Mouse (Mus musculus): ENCODE data around the gene Nqo1. TPM values are rescaled to one million over a fixed set of nuclear protein-coding genes. Genes with fewer than 3 reads are reported as not detected.

The Nqo1 gene
- polyA plus RNA-seq, 1 experiment = 1.6 TPM

DNA sequence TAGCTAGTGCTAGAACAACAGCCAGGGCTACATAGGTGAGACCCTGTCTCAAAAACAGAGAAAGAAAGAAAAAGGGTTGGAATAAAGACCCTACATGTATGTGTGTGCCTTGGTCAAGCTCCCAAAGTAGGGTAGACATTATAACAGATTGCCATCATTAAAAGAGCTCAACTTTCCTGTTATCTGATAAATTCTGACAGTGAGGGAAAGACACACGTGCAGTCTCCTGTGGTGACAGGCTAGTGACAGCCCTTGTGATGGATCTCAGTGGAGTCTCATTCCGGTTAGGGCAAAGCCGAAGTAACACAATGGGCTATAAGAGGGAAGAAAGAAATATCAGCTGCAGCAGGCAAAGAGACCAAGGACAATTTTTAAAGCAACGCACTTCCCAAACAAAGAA, 1.1 kb upstream of the Nqo1 start:
- no peak for TF ChIP-seq POLR2A (IDR thresholded peaks at IDR 0.05; ENCODE audit: control insufficient read depth, low read depth, low read length)
- TF ChIP-seq CTCF (IDR thresholded peaks at IDR 0.05; ENCODE audit: control insufficient read depth, insufficient read depth, insufficient replicate concordance, low read depth, low read length) = no peak
- H3K27me3 ChIP-seq (ENCODE audit: control insufficient read depth, insufficient read depth, low read length) = no peaks in the 10 kb centered on the region
- no peak overlapping the region for H3K4me3 ChIP-seq (ENCODE audit: control insufficient read depth, low read depth, low read length)
- no peak overlapping the region for H3K27ac ChIP-seq (ENCODE audit: control insufficient read depth, insufficient read depth, low read depth, low read length)
- no peaks in the 10 kb centered on the region; the same call in 1 of the 2 replicates for H3K36me3 ChIP-seq (ENCODE audit: control insufficient read depth, insufficient read depth, low read length)
- peaks cover 11% of the 10 kb centered on the region for H3K4me1 ChIP-seq (ENCODE audit: control insufficient read depth, insufficient read depth, low read length)

DNA sequence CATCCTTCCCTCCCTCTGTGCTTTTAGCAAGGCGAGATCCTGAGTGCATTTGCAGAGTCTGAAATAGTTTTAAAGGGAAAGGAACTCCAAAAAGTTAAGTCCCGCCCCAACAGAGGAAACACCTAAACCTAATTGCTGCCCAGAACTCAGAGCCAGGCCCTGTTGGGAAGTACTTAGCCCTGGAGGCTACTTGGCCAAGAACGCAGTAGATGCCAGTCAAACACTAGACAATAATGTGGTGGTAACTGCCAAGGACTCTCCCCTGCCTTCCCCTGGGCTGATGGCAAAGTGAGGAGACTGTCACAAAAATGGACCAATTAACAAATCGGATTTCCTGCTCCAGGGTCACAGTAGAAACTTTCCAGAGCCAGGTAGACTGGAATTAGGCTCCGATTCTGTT, 1.1 kb downstream of the Nqo1 start:
- Histone ChIP-seq H3K27ac (ENCODE audit: control insufficient read depth, insufficient read depth, low read depth, low read length) (no peak overlapping the region), H3K36me3 (ENCODE audit: control insufficient read depth, insufficient read depth, low read length) (no peaks in the 10 kb centered on the region), H3K27me3 (ENCODE audit: control insufficient read depth, insufficient read depth, low read length) (no peaks in the 10 kb centered on the region), H3K4me1 (ENCODE audit: control insufficient read depth, insufficient read depth, low read length) (peaks cover 13% of the 10 kb centered on the region), H3K4me3 (ENCODE audit: control insufficient read depth, low read depth, low read length) (no peak overlapping the region)
- TF ChIP-seq CTCF (IDR thresholded peaks at IDR 0.05; ENCODE audit: control insufficient read depth, insufficient read depth, insufficient replicate concordance, low read depth, low read length) = no peak
- no peak for TF ChIP-seq POLR2A (IDR thresholded peaks at IDR 0.05; ENCODE audit: control insufficient read depth, low read depth, low read length)

DNA sequence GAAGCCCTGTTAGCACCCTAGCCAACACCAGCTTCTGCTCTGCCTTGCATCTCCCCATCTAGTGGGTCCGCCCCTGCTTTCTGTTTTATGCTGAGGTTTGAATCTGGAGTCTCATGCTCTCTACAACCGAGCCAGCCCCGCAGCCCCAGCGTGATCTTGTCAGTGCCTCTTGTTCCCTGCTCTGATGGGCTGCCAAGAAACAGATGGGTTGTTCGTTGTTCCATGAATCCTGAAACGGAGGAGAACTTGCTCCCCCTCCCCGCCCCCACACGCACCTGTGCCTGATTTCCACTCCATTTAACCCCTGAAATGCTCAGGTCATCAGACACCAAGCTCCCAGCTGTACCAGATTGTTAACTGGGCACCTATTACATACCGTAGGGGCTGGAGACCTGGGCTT, 3.5 kb downstream of the Nqo1 start:
- no peak for TF ChIP-seq POLR2A (IDR thresholded peaks at IDR 0.05; ENCODE audit: control insufficient read depth, low read depth, low read length)
- TF ChIP-seq CTCF (IDR thresholded peaks at IDR 0.05; ENCODE audit: control insufficient read depth, insufficient read depth, insufficient replicate concordance, low read depth, low read length) = no peak
- no peak overlapping the region for H3K4me3 ChIP-seq (ENCODE audit: control insufficient read depth, low read depth, low read length)
- peaks cover 13% of the 10 kb centered on the region for H3K4me1 ChIP-seq (ENCODE audit: control insufficient read depth, insufficient read depth, low read length)
- no peak overlapping the region for H3K27ac ChIP-seq (ENCODE audit: control insufficient read depth, insufficient read depth, low read depth, low read length)
- H3K27me3 ChIP-seq (ENCODE audit: control insufficient read depth, insufficient read depth, low read length) = no peaks in the 10 kb centered on the region
- H3K36me3 ChIP-seq (ENCODE audit: control insufficient read depth, insufficient read depth, low read length) = no peaks in the 10 kb centered on the region

DNA sequence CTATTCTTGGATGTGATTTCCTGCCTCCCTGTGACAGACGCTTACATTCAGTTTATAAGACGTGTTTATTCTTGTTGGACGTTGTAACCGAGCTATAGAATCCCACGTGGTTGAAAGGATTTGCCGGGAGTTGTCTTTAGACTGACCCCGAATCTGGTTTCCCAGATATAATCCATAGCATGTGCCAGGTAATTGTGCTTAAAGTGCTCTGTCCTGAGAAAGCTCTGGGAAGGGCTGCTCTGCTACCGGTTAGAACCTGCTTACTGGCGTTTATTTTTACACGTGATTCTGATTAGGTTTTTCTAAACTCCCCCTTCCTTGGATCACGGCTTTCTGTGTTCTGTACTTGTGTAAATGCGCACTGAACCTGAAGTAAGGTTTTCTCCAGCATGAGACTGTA, 5.3 kb downstream of the Nqo1 start:
- no peak for TF ChIP-seq POLR2A (IDR thresholded peaks at IDR 0.05; ENCODE audit: control insufficient read depth, low read depth, low read length)
- no peak for TF ChIP-seq CTCF (IDR thresholded peaks at IDR 0.05; ENCODE audit: control insufficient read depth, insufficient read depth, insufficient replicate concordance, low read depth, low read length)
- Histone ChIP-seq H3K36me3 (ENCODE audit: control insufficient read depth, insufficient read depth, low read length) (no peaks in the 10 kb centered on the region), H3K27me3 (ENCODE audit: control insufficient read depth, insufficient read depth, low read length) (no peaks in the 10 kb centered on the region), H3K4me1 (ENCODE audit: control insufficient read depth, insufficient read depth, low read length) (peaks cover 2% of the 10 kb centered on the region; the same call in 1 of the 2 replicates), H3K27ac (ENCODE audit: control insufficient read depth, insufficient read depth, low read depth, low read length) (no peak overlapping the region), H3K4me3 (ENCODE audit: control insufficient read depth, low read depth, low read length) (no peak overlapping the region)

DNA sequence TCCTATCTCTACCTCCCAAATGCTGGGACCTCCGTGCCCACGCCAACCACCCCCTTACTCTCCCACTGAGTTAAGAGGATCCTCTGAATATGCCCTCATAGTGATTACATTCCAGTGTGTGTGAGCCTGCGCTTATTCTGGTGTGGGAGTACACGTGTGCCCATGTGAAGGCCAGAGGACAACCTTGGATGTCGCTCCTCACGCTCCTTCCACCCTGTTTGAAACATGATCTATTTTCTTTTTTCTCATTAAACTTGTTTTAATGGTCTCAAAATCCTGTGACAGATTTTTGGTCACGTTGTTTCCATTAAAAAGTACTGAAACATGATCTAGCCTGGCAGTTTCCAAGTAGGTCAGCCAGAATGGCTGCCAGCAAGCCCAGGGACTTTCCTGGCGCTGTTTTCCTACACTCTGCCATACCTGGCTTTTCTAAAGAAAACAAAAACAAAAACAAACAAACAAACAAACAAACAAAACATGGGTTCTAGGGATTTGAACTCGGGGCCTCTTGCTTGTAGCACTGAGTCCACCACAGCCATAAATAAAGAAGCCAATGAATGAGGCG, 6.8 kb downstream of the Nqo1 start:
- H3K27ac ChIP-seq (ENCODE audit: control insufficient read depth, insufficient read depth, low read depth, low read length) = no peak overlapping the region
- TF ChIP-seq CTCF (IDR thresholded peaks at IDR 0.05; ENCODE audit: control insufficient read depth, insufficient read depth, insufficient replicate concordance, low read depth, low read length) (no peak), POLR2A (IDR thresholded peaks at IDR 0.05; ENCODE audit: control insufficient read depth, low read depth, low read length) (no peak)

DNA sequence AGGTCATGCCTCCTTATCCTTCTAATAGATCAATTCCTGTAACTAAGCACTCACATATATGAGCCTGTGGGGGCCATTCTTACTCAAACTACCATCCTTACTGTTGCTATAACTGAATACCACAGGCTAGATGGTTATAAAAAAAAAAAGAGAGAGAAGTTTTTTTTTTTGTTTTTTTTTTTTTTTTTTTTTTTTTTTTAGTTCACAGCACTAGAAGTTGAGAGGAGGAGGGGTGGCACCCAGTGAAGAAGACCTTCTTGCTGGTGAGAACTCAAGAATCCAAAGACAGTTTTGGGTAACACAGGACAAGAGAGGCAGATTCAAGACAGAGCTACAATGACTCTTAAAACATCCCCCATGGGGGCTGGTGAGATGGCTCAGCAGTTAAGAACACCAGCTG, 7.6 kb downstream of the Nqo1 start:
- Histone ChIP-seq H3K27ac (ENCODE audit: control insufficient read depth, insufficient read depth, low read depth, low read length) (no peak overlapping the region), H3K4me3 (ENCODE audit: control insufficient read depth, low read depth, low read length) (no peak overlapping the region), H3K36me3 (ENCODE audit: control insufficient read depth, insufficient read depth, low read length) (no peaks in the 10 kb centered on the region), H3K27me3 (ENCODE audit: control insufficient read depth, insufficient read depth, low read length) (no peaks in the 10 kb centered on the region), H3K4me1 (ENCODE audit: control insufficient read depth, insufficient read depth, low read length) (peaks cover 2% of the 10 kb centered on the region; the same call in 1 of the 2 replicates)
- TF ChIP-seq POLR2A (IDR thresholded peaks at IDR 0.05; ENCODE audit: control insufficient read depth, low read depth, low read length) = no peak
- no peak for TF ChIP-seq CTCF (IDR thresholded peaks at IDR 0.05; ENCODE audit: control insufficient read depth, insufficient read depth, insufficient replicate concordance, low read depth, low read length)

More for the DNA sequence above, 6.8 kb downstream of the Nqo1 start:
- Histone ChIP-seq H3K27me3 (ENCODE audit: control insufficient read depth, insufficient read depth, low read length) (no peaks in the 10 kb centered on the region), H3K36me3 (ENCODE audit: control insufficient read depth, insufficient read depth, low read length) (no peaks in the 10 kb centered on the region), H3K4me1 (ENCODE audit: control insufficient read depth, insufficient read depth, low read length) (peaks cover 2% of the 10 kb centered on the region; the same call in 1 of the 2 replicates), H3K4me3 (ENCODE audit: control insufficient read depth, low read depth, low read length) (no peak overlapping the region)

DNA sequence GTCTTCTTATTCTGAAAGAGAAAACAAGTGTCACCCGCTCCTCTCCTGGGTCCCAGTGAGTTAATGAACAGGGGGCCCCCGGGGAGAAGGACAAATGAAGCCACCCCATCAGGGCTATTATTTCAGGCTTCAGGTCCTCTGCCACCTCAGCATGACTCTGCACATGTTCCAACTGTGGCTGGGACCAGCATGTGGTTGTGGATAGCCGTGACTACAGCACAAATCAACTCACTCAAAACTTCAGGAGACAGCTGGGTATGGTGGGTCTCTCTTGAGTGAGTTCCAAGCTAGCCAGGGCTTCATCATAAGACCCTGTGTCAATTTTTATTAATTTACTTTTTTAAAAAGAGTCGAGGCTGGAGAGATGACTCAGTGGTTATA, 11.9 kb downstream of the Nqo1 start:
- Histone ChIP-seq H3K27me3 (ENCODE audit: control insufficient read depth, insufficient read depth, low read length) (no peaks in the 10 kb centered on the region), H3K4me3 (ENCODE audit: control insufficient read depth, low read depth, low read length) (no peak overlapping the region), H3K4me1 (ENCODE audit: control insufficient read depth, insufficient read depth, low read length) (no peaks in the 10 kb centered on the region), H3K36me3 (ENCODE audit: control insufficient read depth, insufficient read depth, low read length) (no peaks in the 10 kb centered on the region), H3K27ac (ENCODE audit: control insufficient read depth, insufficient read depth, low read depth, low read length) (no peak overlapping the region)
- TF ChIP-seq CTCF (IDR thresholded peaks at IDR 0.05; ENCODE audit: control insufficient read depth, insufficient read depth, insufficient replicate concordance, low read depth, low read length) (no peak), POLR2A (IDR thresholded peaks at IDR 0.05; ENCODE audit: control insufficient read depth, low read depth, low read length) (no peak)
